ENCODE assay signal across 35 mouse cellular contexts in genomic region chr15:85141290-85141689, GRCm38 (mm10). TPM values are rescaled to one million over a fixed set of nuclear protein-coding genes. Genes with fewer than 3 reads are reported as not detected.
"Had no signal": no experiment of that assay in that cellular context is flagged by ENCODE, and none has a peak within 500 bp of the region (broad histone marks: within the 10 kb centered on the region; RNA-seq: fewer than 3 reads in every experiment).

No protein-coding gene starts in this region.

- DNase-seq: gastrocnemius, adult 2 months; gastrocnemius, postnatal 10 days; gastrocnemius, postnatal 25 days; heart, adult 18-20 months; heart, postnatal 10 days; heart, postnatal 4 days; kidney, adult 11 months; kidney, adult 2 months; kidney, adult 9 months; kidney, postnatal 14 days; kidney, postnatal 36 days; layer of hippocampus, adult 9-11 months; layer of hippocampus, postnatal 36 days; left cerebral cortex, postnatal 4 days had no signal

- H3K36me3 ChIP-seq: heart, embryonic 10.5 days; heart, embryonic 12.5 days; hindbrain, embryonic 10.5 days; hindbrain, embryonic 12.5 days; kidney, embryonic 15.5 days; limb, embryonic 13.5 days; limb, embryonic 15.5 days had no signal

- H3K9me3 ChIP-seq: heart, embryonic 10.5 days; hindbrain, embryonic 10.5 days; hindbrain, embryonic 12.5 days; kidney, embryonic 15.5 days; limb, embryonic 13.5 days; limb, embryonic 15.5 days had no signal

- H3K4me1 ChIP-seq: heart, embryonic 10.5 days; heart, embryonic 12.5 days; kidney, embryonic 15.5 days; limb, embryonic 13.5 days; limb, embryonic 15.5 days had no signal

- H3K4me2 ChIP-seq: heart, embryonic 12.5 days; hindbrain, embryonic 12.5 days; hindbrain, embryonic 14.5 days; kidney, embryonic 15.5 days; limb, embryonic 13.5 days; limb, embryonic 15.5 days had no signal

- H3K4me3 ChIP-seq: gastrocnemius, adult 2 months; heart, embryonic 10.5 days; heart, embryonic 12.5 days; hindbrain, embryonic 10.5 days; hindbrain, embryonic 12.5 days; kidney, embryonic 15.5 days; limb, embryonic 13.5 days; limb, embryonic 15.5 days had no signal

- H3K9ac ChIP-seq: heart, embryonic 12.5 days; hindbrain, embryonic 12.5 days; hindbrain, embryonic 14.5 days; kidney, embryonic 15.5 days; limb, embryonic 13.5 days; limb, embryonic 15.5 days had no signal

- H3K27ac ChIP-seq: gastrocnemius, adult 2 months; heart, embryonic 10.5 days; hindbrain, embryonic 10.5 days; hindbrain, embryonic 12.5 days; hindbrain, embryonic 14.5 days; kidney, embryonic 15.5 days; kidney, postnatal 0 days; limb, embryonic 13.5 days; limb, embryonic 15.5 days had no signal

- H3K27me3 ChIP-seq: hindbrain, embryonic 12.5 days; kidney, embryonic 15.5 days; limb, embryonic 13.5 days; limb, embryonic 15.5 days had no signal

- ATAC-seq: hindbrain, embryonic 16.5 days; intestine, embryonic 16.5 days had no signal

RNA-seq across cellular contexts. Expression of gene Ribc2, which starts 9.4 kb away (rescaled TPM):
- total RNA-seq: gastrocnemius, adult 2 months; gastrocnemius, postnatal 10 days; gastrocnemius, postnatal 25 days; gastrocnemius, postnatal 4 days; granulocyte monocyte progenitor cell, adult 5-6 weeks; heart, adult 18-20 months; heart, adult 8-10 months; heart, postnatal 10 days; heart, postnatal 25 days; heart, postnatal 4 days; left cerebral cortex, adult 18-20 months; left cerebral cortex, postnatal 10 days; left cerebral cortex, postnatal 25 days; liver, adult 2 months had no signal
- polyA plus RNA-seq: heart, embryonic 14.5 days; large intestine, adult 2 months; liver, adult 2 months had no signal

RNA-seq across cellular contexts. Expression of gene Smc1b, which starts 9.5 kb away (rescaled TPM):
- total RNA-seq: gastrocnemius, adult 2 months; gastrocnemius, postnatal 25 days; granulocyte monocyte progenitor cell, adult 5-6 weeks; heart, adult 18-20 months; heart, adult 8-10 months; heart, postnatal 25 days; layer of hippocampus, postnatal 36 days; left cerebral cortex, adult 18-20 months; left cerebral cortex, postnatal 10 days; left cerebral cortex, postnatal 25 days had no signal
- polyA plus RNA-seq: hindbrain, embryonic 10.5 days; kidney, adult 2 months had no signal
